ENCODE assay signal across 29 mouse cellular contexts in genomic region chr16:20726384-20726783, GRCm38 (mm10). TPM values are rescaled to one million over a fixed set of nuclear protein-coding genes. Genes with fewer than 3 reads are reported as not detected.
DNase-seq lines count a peak whose midpoint lies in the region; ATAC-seq and TF ChIP-seq lines count a peak whose summit lies in the region.
"Had no signal": no experiment of that assay in that cellular context is flagged by ENCODE, and none has a peak within 500 bp of the region (broad histone marks: within the 10 kb centered on the region; RNA-seq: fewer than 3 reads in every experiment).

No protein-coding gene starts in this region.

- H3K9ac ChIP-seq in forebrain, embryonic 11.5 days (ENCODE audit: low read length), result no peak overlapping the region
- H3K9ac ChIP-seq in heart, adult 2 months (ENCODE audit: low read depth, low read length), result no peak overlapping the region
- H3K9ac ChIP-seq: embryonic facial prominence, embryonic 15.5 days; hindbrain, embryonic 15.5 days; limb, embryonic 12.5 days; lung, embryonic 15.5 days; midbrain, embryonic 12.5 days; neural tube, embryonic 13.5 days had no signal

- H3K36me3 ChIP-seq in forebrain, embryonic 11.5 days (ENCODE audit: control insufficient read depth, insufficient read depth, low read length), result no peaks in the 10 kb centered on the region
- H3K36me3 ChIP-seq in forebrain, embryonic 10.5 days (replicated peaks), result peaks cover 14% of the 10 kb centered on the region
- no peaks in the 10 kb centered on the region for H3K36me3 ChIP-seq in heart, adult 2 months (ENCODE audit: control insufficient read depth, insufficient read depth, low read length)

- no peak overlapping the region for H3K27ac ChIP-seq in forebrain, embryonic 11.5 days (ENCODE audit: low read depth, low read length)
- no peak overlapping the region for H3K27ac ChIP-seq in forebrain, embryonic 10.5 days
- peak overlapping the region; percentile 49; the same call in 1 of the 2 replicates for H3K27ac ChIP-seq in heart, adult 2 months
- peak overlapping the region; percentile 51; the same call in 1 of the 2 replicates for H3K27ac ChIP-seq in embryonic fibroblast, embryonic 13.5 days (ENCODE audit: insufficient read depth, low read length)
- H3K27ac ChIP-seq in left cerebral cortex, adult 2 months, result no peak overlapping the region
- H3K27ac ChIP-seq: embryonic facial prominence, embryonic 10.5 days; embryonic facial prominence, embryonic 15.5 days; hindbrain, embryonic 10.5 days; hindbrain, embryonic 15.5 days; limb, embryonic 12.5 days; lung, embryonic 15.5 days; midbrain, embryonic 12.5 days; neural tube, embryonic 13.5 days had no signal

- no peak for TF ChIP-seq POLR2A in heart, adult 2 months (IDR thresholded peaks at IDR 0.05; ENCODE audit: insufficient read depth, low read depth, low read length)
- no peak for TF ChIP-seq POLR2A in embryonic fibroblast, embryonic 13.5 days (IDR thresholded peaks at IDR 0.05; ENCODE audit: low read depth, low read length)

- no peak for TF ChIP-seq EP300 in heart, adult 2 months (IDR thresholded peaks at IDR 0.05; ENCODE audit: insufficient read depth, low read depth, low read length)

- 75% methylated on average over 1 of the region's 1 CpGs for WGBS in forebrain, embryonic 11.5 days
- WGBS in forebrain, embryonic 10.5 days, result 73% methylated on average over 1 of the region's 1 CpGs
- 46% methylated on average over 1 of the region's 1 CpGs for WGBS in heart, adult 2 months

- intact Hi-C loops in heart, adult 2 months (cut with DNase I), result no loop called here
- intact Hi-C loops in heart, postnatal 25 days (cut with DNase I), result no loop called here
- intact Hi-C loops in left cerebral cortex, adult 2 months (cut with DNase I), result no loop called here

- no peaks in the 10 kb centered on the region for H3K79me2 ChIP-seq in heart, adult 2 months (replicated peaks; ENCODE audit: control insufficient read depth, insufficient read depth, low read length)

- peak; percentile 3 for DNase-seq in forebrain, embryonic 11.5 days (ENCODE audit: low spot score)
- DNase-seq in forebrain, embryonic 10.5 days (ENCODE audit: extremely low spot score, low spot score), result no peak
- DNase-seq in heart, adult 2 months, result peak in 1 of 2 experiments; percentile 28
- no peak for DNase-seq in heart, postnatal 25 days (ENCODE audit: low spot score)
- no peak for DNase-seq in liver
- no peak for DNase-seq in left cerebral cortex, adult 2 months (ENCODE audit: extremely low spot score in 1 of 2, low spot score in 2 of 2)
- DNase-seq: adrenal gland, adult 2 months; adrenal gland, postnatal 36 days; cerebellum, adult 18-20 months; cerebellum, postnatal 25 days; gastrocnemius, postnatal 36 days; kidney, adult 11 months; kidney, postnatal 14 days; layer of hippocampus, adult 9-11 months; lung, postnatal 36 days had no signal

- no peaks in the 10 kb centered on the region for H3K27me3 ChIP-seq in forebrain, embryonic 11.5 days (ENCODE audit: control insufficient read depth, insufficient read depth, low read length)
- peaks cover 8% of the 10 kb centered on the region for H3K27me3 ChIP-seq in forebrain, embryonic 10.5 days (ENCODE audit: poor library complexity, severe bottlenecking)
- H3K27me3 ChIP-seq in heart, adult 2 months (ENCODE audit: control insufficient read depth, insufficient read depth, low read length), result no peaks in the 10 kb centered on the region
- H3K27me3 ChIP-seq: embryonic facial prominence, embryonic 15.5 days; hindbrain, embryonic 15.5 days; midbrain, embryonic 12.5 days; neural tube, embryonic 13.5 days had no signal

- no peaks in the 10 kb centered on the region for H3K4me1 ChIP-seq in forebrain, embryonic 11.5 days (replicated peaks; ENCODE audit: control insufficient read depth, insufficient read depth, low read length)
- H3K4me1 ChIP-seq in forebrain, embryonic 10.5 days, result peaks cover 13% of the 10 kb centered on the region
- no peaks in the 10 kb centered on the region for H3K4me1 ChIP-seq in heart, adult 2 months (ENCODE audit: control insufficient read depth, insufficient read depth, low read length)
- peaks cover 4% of the 10 kb centered on the region for H3K4me1 ChIP-seq in embryonic fibroblast, embryonic 13.5 days (ENCODE audit: control insufficient read depth, insufficient read depth, low read length)
- H3K4me1 ChIP-seq: hindbrain, embryonic 15.5 days; midbrain, embryonic 12.5 days; neural tube, embryonic 13.5 days had no signal

- no peak overlapping the region for H3K4me2 ChIP-seq in forebrain, embryonic 11.5 days (ENCODE audit: low read depth, low read length, severe bottlenecking)
- H3K4me2 ChIP-seq: embryonic facial prominence, embryonic 15.5 days; hindbrain, embryonic 15.5 days; limb, embryonic 12.5 days; liver, embryonic 11.5 days; lung, embryonic 15.5 days; midbrain, embryonic 12.5 days; neural tube, embryonic 13.5 days had no signal

- ATAC-seq in forebrain, embryonic 11.5 days (replicated peaks; ENCODE audit: low FRiP score), result no peak
- ATAC-seq: activated CD4-positive, CD25-positive, alpha-beta regulatory T cell, adult 4 months; forebrain, embryonic 16.5 days; inflammation-experienced regulatory T-cells, adult 6 months had no signal

- TF ChIP-seq CTCF in heart, adult 2 months (IDR thresholded peaks at IDR 0.05), result no peak
- TF ChIP-seq CTCF in embryonic fibroblast, embryonic 13.5 days (IDR thresholded peaks at IDR 0.05; ENCODE audit: borderline replicate concordance, insufficient read depth, low read length), result no peak
- no peak for TF ChIP-seq CTCF in left cerebral cortex, adult 2 months (IDR thresholded peaks at IDR 0.05)

- no peaks in the 10 kb centered on the region for H3K9me3 ChIP-seq in forebrain, embryonic 11.5 days (ENCODE audit: control insufficient read depth, low read length)
- no peaks in the 10 kb centered on the region for H3K9me3 ChIP-seq in forebrain, embryonic 10.5 days
- H3K9me3 ChIP-seq: embryonic facial prominence, embryonic 10.5 days; embryonic facial prominence, embryonic 15.5 days; hindbrain, embryonic 10.5 days; hindbrain, embryonic 15.5 days; limb, embryonic 12.5 days; lung, embryonic 15.5 days; megakaryocyte, embryonic 14.5 days; midbrain, embryonic 12.5 days; neural tube, embryonic 13.5 days had no signal

- no peak overlapping the region for H3K4me3 ChIP-seq in forebrain, embryonic 11.5 days (ENCODE audit: low read depth, low read length)
- no peak overlapping the region for H3K4me3 ChIP-seq in forebrain, embryonic 10.5 days
- no peak overlapping the region for H3K4me3 ChIP-seq in heart, adult 2 months
- H3K4me3 ChIP-seq in embryonic fibroblast, embryonic 13.5 days (ENCODE audit: insufficient read depth, low read length), result no peak overlapping the region
- H3K4me3 ChIP-seq in left cerebral cortex, adult 2 months, result no peak overlapping the region
- H3K4me3 ChIP-seq: embryonic facial prominence, embryonic 10.5 days; embryonic facial prominence, embryonic 15.5 days; hindbrain, embryonic 10.5 days; hindbrain, embryonic 15.5 days; limb, embryonic 12.5 days; lung, embryonic 15.5 days; megakaryocyte, embryonic 14.5 days; midbrain, embryonic 12.5 days; neural tube, embryonic 13.5 days had no signal

RNA-seq across cellular contexts. Expression of gene Chrd, which starts 6.5 kb away (rescaled TPM):
- 1.9 and 2.3 TPM in 2 replicates for polyA plus RNA-seq in forebrain, embryonic 11.5 days (2014; fragmentation: Nextera tagmentation; extraction: Ambion mirVana)
- polyA plus RNA-seq in forebrain, embryonic 10.5 days (2016; fragmentation: Nextera tagmentation; extraction: Ambion mirVana), result 0.87 and 1.2 TPM in 2 replicates
- total RNA-seq in heart, adult 2 months (2021), result 1 to 10 TPM; 2.0 to 2.2 TPM
- 3.6 and 4.8 TPM in 2 replicates for polyA plus RNA-seq in heart, adult 2 months (2012; rRNA removed)
- 1 to 10 TPM; 2.0 to 2.7 TPM for total RNA-seq in heart, postnatal 25 days (2021)
- polyA plus RNA-seq in embryonic fibroblast, embryonic 13.5 days (2011; ENCODE audit: insufficient read length, low read depth, missing spikeins), result 3.8 and 7.3 TPM in 2 replicates
- 10 to 100 TPM; 50.5 to 56.3 TPM for total RNA-seq in left cerebral cortex, adult 2 months (2021)
- polyA plus RNA-seq: activated CD4-positive, CD25-positive, alpha-beta regulatory T cell, adult 4 months; inflammation-experienced regulatory T-cells, adult 6 months had no signal

RNA-seq across cellular contexts. Expression of gene Thpo, which starts 7.9 kb away (rescaled TPM):
- polyA plus RNA-seq in forebrain, embryonic 11.5 days (2014; fragmentation: Nextera tagmentation; extraction: Ambion mirVana), result 0.24 and 0.51 TPM in 2 replicates
- polyA plus RNA-seq in forebrain, embryonic 10.5 days (2016; fragmentation: Nextera tagmentation; extraction: Ambion mirVana), result 0.31 and 0.46 TPM in 2 replicates
- under 1 TPM in 1 of 2 experiments, not detected in 1; 0.18 TPM for total RNA-seq in heart, adult 2 months (2021)
- 0.41 and 0.84 TPM in 2 replicates for polyA plus RNA-seq in heart, adult 2 months (2012; rRNA removed)
- total RNA-seq in heart, postnatal 25 days (2021), result under 1 TPM in 1 of 2 experiments, not detected in 1; 0.50 TPM
- 0.57 and 0.98 TPM in 2 replicates for polyA plus RNA-seq in embryonic fibroblast, embryonic 13.5 days (2011; ENCODE audit: insufficient read length, low read depth, missing spikeins)
- 1 to 10 TPM; 7.5 to 8.7 TPM for total RNA-seq in left cerebral cortex, adult 2 months (2021)
- polyA plus RNA-seq: inflammation-experienced regulatory T-cells, adult 6 months had no signal

RNA-seq across cellular contexts. Expression of gene Clcn2, which starts 8.8 kb away (rescaled TPM):
- polyA plus RNA-seq in forebrain, embryonic 11.5 days (2014; fragmentation: Nextera tagmentation; extraction: Ambion mirVana), result 16.5 and 20.5 TPM in 2 replicates
- 11.4 and 12.5 TPM in 2 replicates for polyA plus RNA-seq in forebrain, embryonic 10.5 days (2016; fragmentation: Nextera tagmentation; extraction: Ambion mirVana)
- total RNA-seq in heart, adult 2 months (2021), result 1 to 10 TPM; 1.3 to 1.8 TPM
- polyA plus RNA-seq in heart, adult 2 months (2012; rRNA removed), result 5.9 and 8.0 TPM in 2 replicates
- total RNA-seq in heart, postnatal 25 days (2021), result 1 to 10 TPM; 1.5 to 2.1 TPM
- 7.0 and 7.9 TPM in 2 replicates for polyA plus RNA-seq in embryonic fibroblast, embryonic 13.5 days (2011; ENCODE audit: insufficient read length, low read depth, missing spikeins)
- total RNA-seq in left cerebral cortex, adult 2 months (2021), result 10 to 100 TPM; 74.8 to 79.3 TPM

RNA-seq across cellular contexts. Expression of gene Polr2h, which starts 8.9 kb away (rescaled TPM):
- 116 and 121 TPM in 2 replicates for polyA plus RNA-seq in forebrain, embryonic 11.5 days (2014; fragmentation: Nextera tagmentation; extraction: Ambion mirVana)
- 155 and 163 TPM in 2 replicates for polyA plus RNA-seq in forebrain, embryonic 10.5 days (2016; fragmentation: Nextera tagmentation; extraction: Ambion mirVana)
- 1 to 10 TPM; 9.0 TPM for total RNA-seq in heart, adult 2 months (2021)
- polyA plus RNA-seq in heart, adult 2 months (2012; rRNA removed), result 11.8 and 12.6 TPM in 2 replicates
- total RNA-seq in heart, postnatal 25 days (2021), result 10 to 100 TPM in 1 of 2 experiments, 1 to 10 TPM in 1; 9.0 to 10.5 TPM
- polyA plus RNA-seq in embryonic fibroblast, embryonic 13.5 days (2011; ENCODE audit: insufficient read length, low read depth, missing spikeins), result 36.5 and 38.8 TPM in 2 replicates
- 10 to 100 TPM; 22.5 to 28.6 TPM for total RNA-seq in left cerebral cortex, adult 2 months (2021)

RNA-seq across cellular contexts. Expression of gene Fam131a, which starts 33.3 kb away (rescaled TPM):
- polyA plus RNA-seq in forebrain, embryonic 11.5 days (2014; fragmentation: Nextera tagmentation; extraction: Ambion mirVana), result 15.2 and 16.3 TPM in 2 replicates
- polyA plus RNA-seq in forebrain, embryonic 10.5 days (2016; fragmentation: Nextera tagmentation; extraction: Ambion mirVana), result 6.3 and 7.1 TPM in 2 replicates
- 10 to 100 TPM; 22.2 to 24.6 TPM for total RNA-seq in heart, adult 2 months (2021)
- 31.3 and 40.5 TPM in 2 replicates for polyA plus RNA-seq in heart, adult 2 months (2012; rRNA removed)
- total RNA-seq in heart, postnatal 25 days (2021), result 10 to 100 TPM; 28.3 to 31.4 TPM
- 7.7 and 9.9 TPM in 2 replicates for polyA plus RNA-seq in embryonic fibroblast, embryonic 13.5 days (2011; ENCODE audit: insufficient read length, low read depth, missing spikeins)
- 100 to 1,000 TPM; 320 to 343 TPM for total RNA-seq in left cerebral cortex, adult 2 months (2021)

Comparison
In these comparisons a context has a peak if more than half of its experiments do, and no peak if none do; other contexts are left out.
1. H3K27ac ChIP-seq: peak in heart, adult 2 months (single experiment) and embryonic fibroblast, embryonic 13.5 days (single experiment); none in forebrain, embryonic 11.5 days (single experiment), forebrain, embryonic 10.5 days (single experiment) and left cerebral cortex, adult 2 months (single experiment).